Comparison of ENCODE assay signal across 12 mouse cellular contexts in genomic region chr2:118656688-118657281, GRCm38 (mm10). TPM values are rescaled to one million over a fixed set of nuclear protein-coding genes. Genes with fewer than 3 reads are reported as not detected.
DNase-seq lines count a peak whose midpoint lies in the region; ATAC-seq and TF ChIP-seq lines count a peak whose summit lies in the region.
"Had no signal": no experiment of that assay in that cellular context is flagged by ENCODE, and none has a peak within 500 bp of the region (broad histone marks: within the 10 kb centered on the region; RNA-seq: fewer than 3 reads in every experiment).

No protein-coding gene starts in this region.

- no peaks in the 10 kb centered on the region for H3K9me3 ChIP-seq in liver, embryonic 11.5 days (ENCODE audit: control insufficient read depth, low read length)
- H3K9me3 ChIP-seq in embryonic facial prominence, embryonic 15.5 days (replicated peaks), result no peaks in the 10 kb centered on the region
- H3K9me3 ChIP-seq in intestine, embryonic 16.5 days (ENCODE audit: control insufficient read depth, low read length), result no peaks in the 10 kb centered on the region
- H3K9me3 ChIP-seq in midbrain, postnatal 0 days (ENCODE audit: low read length), result no peaks in the 10 kb centered on the region

- no peak overlapping the region for H3K4me3 ChIP-seq in liver, embryonic 11.5 days (ENCODE audit: low read depth, low read length)
- no peak overlapping the region for H3K4me3 ChIP-seq in embryonic facial prominence, embryonic 15.5 days (replicated peaks)
- no peak overlapping the region for H3K4me3 ChIP-seq in intestine, embryonic 16.5 days (ENCODE audit: low read length)
- H3K4me3 ChIP-seq in midbrain, postnatal 0 days (ENCODE audit: low read depth, low read length), result no peak overlapping the region

- H3K4me1 ChIP-seq in liver, embryonic 11.5 days (replicated peaks; ENCODE audit: control insufficient read depth, insufficient read depth, low read length), result peaks cover 40% of the 10 kb centered on the region
- H3K4me1 ChIP-seq in embryonic facial prominence, embryonic 15.5 days, result peaks cover 34% of the 10 kb centered on the region
- peaks cover 41% of the 10 kb centered on the region for H3K4me1 ChIP-seq in intestine, embryonic 16.5 days (ENCODE audit: control insufficient read depth, insufficient read depth, low read length)
- no peaks in the 10 kb centered on the region; the same call in 1 of the 2 replicates for H3K4me1 ChIP-seq in midbrain, postnatal 0 days (ENCODE audit: insufficient read depth, low read length)

- WGBS in liver, embryonic 11.5 days, result 47% methylated on average over 3 of the region's 3 CpGs
- WGBS in embryonic facial prominence, embryonic 15.5 days, result 33% methylated on average over 3 of the region's 3 CpGs
- WGBS in intestine, embryonic 16.5 days, result 23% methylated on average over 3 of the region's 3 CpGs
- 18% methylated on average over 3 of the region's 3 CpGs for WGBS in midbrain, postnatal 0 days

- no peaks in the 10 kb centered on the region for H3K36me3 ChIP-seq in liver, embryonic 11.5 days (ENCODE audit: control insufficient read depth, insufficient read depth, low read length)
- H3K36me3 ChIP-seq in embryonic facial prominence, embryonic 15.5 days, result no peaks in the 10 kb centered on the region
- no peaks in the 10 kb centered on the region for H3K36me3 ChIP-seq in intestine, embryonic 16.5 days (ENCODE audit: control insufficient read depth, insufficient read depth, low read length)
- H3K36me3 ChIP-seq in midbrain, postnatal 0 days (ENCODE audit: insufficient read depth, low read length), result no peaks in the 10 kb centered on the region

- no peak for TF ChIP-seq CTCF in midbrain, postnatal 0 days (IDR thresholded peaks at IDR 0.05)

- H3K4me2 ChIP-seq in liver, embryonic 11.5 days, result no peak overlapping the region
- H3K4me2 ChIP-seq in embryonic facial prominence, embryonic 15.5 days (replicated peaks), result no peak overlapping the region
- 0 out of 2 replicates have a peak overlapping the region, but pooled peaks have one; percentile 6 for H3K4me2 ChIP-seq in intestine, embryonic 16.5 days (ENCODE audit: low read depth, low read length)
- H3K4me2 ChIP-seq in midbrain, postnatal 0 days (ENCODE audit: low read depth, low read length, poor library complexity, severe bottlenecking), result no peak overlapping the region

- DNase-seq in liver, result peak; percentile 32
- no peak for DNase-seq in liver, embryonic 11.5 days (ENCODE audit: low spot score)
- DNase-seq in midbrain, postnatal 0 days (ENCODE audit: low spot score), result no peak
- no peak for DNase-seq in layer of hippocampus, postnatal 36 days
- DNase-seq in T-cell, adult 2 months (ENCODE audit: low spot score), result no peak
- no peak for DNase-seq in adrenal gland, adult 8-10 months
- DNase-seq: cerebellum, adult 9-11 months; lung, adult 18-20 months; right cerebral cortex, postnatal 14 days had no signal

- ATAC-seq in liver, embryonic 11.5 days (replicated peaks; ENCODE audit: low FRiP score), result no peak
- ATAC-seq in embryonic facial prominence, embryonic 15.5 days (ENCODE audit: insufficient number of reproducible peaks, low FRiP score, low TSS enrichment, low read depth), result 0 out of 2 replicates have a peak, but pooled peaks have one; percentile 51
- peak; percentile 83 for ATAC-seq in intestine, embryonic 16.5 days
- ATAC-seq in midbrain, postnatal 0 days (ENCODE audit: low FRiP score), result peak; percentile 25; the same call in 1 of the 2 replicates

- H3K27me3 ChIP-seq in liver, embryonic 11.5 days (replicated peaks; ENCODE audit: control insufficient read depth, insufficient read depth, low read length), result no peaks in the 10 kb centered on the region
- no peaks in the 10 kb centered on the region for H3K27me3 ChIP-seq in embryonic facial prominence, embryonic 15.5 days
- no peaks in the 10 kb centered on the region for H3K27me3 ChIP-seq in intestine, embryonic 16.5 days (replicated peaks; ENCODE audit: control insufficient read depth, insufficient read depth, low read length)
- no peaks in the 10 kb centered on the region for H3K27me3 ChIP-seq in midbrain, postnatal 0 days (ENCODE audit: insufficient read depth, low read length)

- no peak overlapping the region for H3K9ac ChIP-seq in liver, embryonic 11.5 days (ENCODE audit: low read depth, low read length)
- H3K9ac ChIP-seq in embryonic facial prominence, embryonic 15.5 days, result no peak overlapping the region
- peak overlapping the region; percentile 24; the same call in 1 of the 2 replicates for H3K9ac ChIP-seq in intestine, embryonic 16.5 days (ENCODE audit: low read depth, low read length)
- H3K9ac ChIP-seq in midbrain, postnatal 0 days (replicated peaks; ENCODE audit: low read length, poor library complexity, severe bottlenecking), result no peak overlapping the region

- H3K27ac ChIP-seq in liver, embryonic 11.5 days (ENCODE audit: low read depth, low read length), result no peak overlapping the region
- peak overlapping the region; percentile 58 for H3K27ac ChIP-seq in embryonic facial prominence, embryonic 15.5 days (replicated peaks)
- peak overlapping the region; percentile 92 for H3K27ac ChIP-seq in intestine, embryonic 16.5 days (ENCODE audit: low read length)
- H3K27ac ChIP-seq in midbrain, postnatal 0 days (ENCODE audit: low read depth, low read length), result no peak overlapping the region

RNA-seq across cellular contexts. Expression of gene Pak6, which starts 6.3 kb away (rescaled TPM):
- polyA plus RNA-seq in liver, embryonic 11.5 days (2014; fragmentation: Nextera tagmentation; extraction: Ambion mirVana), result 2.2 and 2.8 TPM in 2 replicates
- polyA plus RNA-seq in embryonic facial prominence, embryonic 15.5 days (2015; fragmentation: Nextera tagmentation; extraction: Ambion mirVana), result 8.5 TPM in 2 replicates
- polyA plus RNA-seq in intestine, embryonic 16.5 days (2015; fragmentation: Nextera tagmentation; extraction: Ambion mirVana), result 1.8 and 2.0 TPM in 2 replicates
- 107 and 120 TPM in 2 replicates for total RNA-seq in midbrain, postnatal 0 days (2014; rRNA removed)
- polyA plus RNA-seq in midbrain, postnatal 0 days (2015; fragmentation: Nextera tagmentation; extraction: Ambion mirVana), result 65.5 and 66.1 TPM in 2 replicates
- total RNA-seq in layer of hippocampus, postnatal 36 days (2021), result 10 to 100 TPM; 50.0 to 55.4 TPM
- 10 to 100 TPM; 27.0 to 35.6 (median 28.7) TPM for total RNA-seq in adrenal gland, adult 8-10 months (2022)
- total RNA-seq: hematopoietic stem cell, adult 5-6 weeks had no signal

RNA-seq across cellular contexts. Expression of gene Ankrd63, which starts 47.0 kb away (rescaled TPM):
- 0.16 TPM in 1 of 2 replicates, not detected in the other for polyA plus RNA-seq in liver, embryonic 11.5 days (2014; fragmentation: Nextera tagmentation; extraction: Ambion mirVana)
- 0.11 and 0.19 TPM in 2 replicates for polyA plus RNA-seq in embryonic facial prominence, embryonic 15.5 days (2015; fragmentation: Nextera tagmentation; extraction: Ambion mirVana)
- polyA plus RNA-seq in intestine, embryonic 16.5 days (2015; fragmentation: Nextera tagmentation; extraction: Ambion mirVana), result 0.15 and 0.22 TPM in 2 replicates
- 0.22 TPM in 1 of 2 replicates, not detected in the other for total RNA-seq in midbrain, postnatal 0 days (2014; rRNA removed)
- polyA plus RNA-seq in midbrain, postnatal 0 days (2015; fragmentation: Nextera tagmentation; extraction: Ambion mirVana), result 0.04 TPM in 1 of 2 replicates, not detected in the other
- total RNA-seq in layer of hippocampus, postnatal 36 days (2021), result 10 to 100 TPM; 14.6 to 16.9 TPM
- total RNA-seq in adrenal gland, adult 8-10 months (2022), result under 1 TPM; 0.11 to 0.84 (median 0.36) TPM

RNA-seq across cellular contexts. Expression of gene Bub1b, which starts 58.8 kb away (rescaled TPM):
- 97.7 and 112 TPM in 2 replicates for polyA plus RNA-seq in liver, embryonic 11.5 days (2014; fragmentation: Nextera tagmentation; extraction: Ambion mirVana)
- 58.3 and 60.6 TPM in 2 replicates for polyA plus RNA-seq in embryonic facial prominence, embryonic 15.5 days (2015; fragmentation: Nextera tagmentation; extraction: Ambion mirVana)
- polyA plus RNA-seq in intestine, embryonic 16.5 days (2015; fragmentation: Nextera tagmentation; extraction: Ambion mirVana), result 58.4 and 63.6 TPM in 2 replicates
- 7.4 and 8.9 TPM in 2 replicates for total RNA-seq in midbrain, postnatal 0 days (2014; rRNA removed)
- 3.0 and 4.2 TPM in 2 replicates for polyA plus RNA-seq in midbrain, postnatal 0 days (2015; fragmentation: Nextera tagmentation; extraction: Ambion mirVana)
- total RNA-seq in layer of hippocampus, postnatal 36 days (2021), result 1 to 10 TPM; 1.5 to 3.2 TPM
- 1 to 10 TPM; 3.7 to 8.2 (median 4.8) TPM for total RNA-seq in adrenal gland, adult 8-10 months (2022)

Comparison
In these comparisons a context has a peak if more than half of its experiments do, and no peak if none do; other contexts are left out.
1. H3K27ac ChIP-seq: peak in embryonic facial prominence, embryonic 15.5 days (single experiment) and intestine, embryonic 16.5 days (single experiment); none in liver, embryonic 11.5 days (single experiment) and midbrain, postnatal 0 days (single experiment).
2. RNA of gene Bub1b, which starts 58.8 kb away (polyA plus RNA-seq): 97.7 to 112 TPM in liver, embryonic 11.5 days, 58.4 to 63.6 TPM in intestine, embryonic 16.5 days and 58.3 to 60.6 TPM in embryonic facial prominence, embryonic 15.5 days; 3.0 to 4.2 TPM in midbrain, postnatal 0 days; every median in the first group is over 10 times any median in the second.